Mouse (Mus musculus) adrenal gland, adult 8-10 months (tissue): Measurements from ENCODE around the gene Ms4a6d. TPM values are rescaled to one million over a fixed set of nuclear protein-coding genes. Genes with fewer than 3 reads are reported as not detected.
"Not testable (repeated sequence)": the region's sequence is repeated elsewhere in the genome, so short reads cannot be mapped to it uniquely, and the experiment has no call there.

Source experiments
- DNase-seq: peaks from one replicate; pipeline ENCODE4 v3.0.0; 2022
- total RNA-seq, 4 experiments: library from RNA; stranded (reverse); gene quantifications; 2 replicates each; pipeline ENCODE4 v1.2.4; 2022

Ms4a6d gene
- 10 to 100 TPM in 1 of 4 experiments, 1 to 10 TPM in 3; 6.9 to 10.1 (median 8.8) TPM for total RNA-seq

DNA sequence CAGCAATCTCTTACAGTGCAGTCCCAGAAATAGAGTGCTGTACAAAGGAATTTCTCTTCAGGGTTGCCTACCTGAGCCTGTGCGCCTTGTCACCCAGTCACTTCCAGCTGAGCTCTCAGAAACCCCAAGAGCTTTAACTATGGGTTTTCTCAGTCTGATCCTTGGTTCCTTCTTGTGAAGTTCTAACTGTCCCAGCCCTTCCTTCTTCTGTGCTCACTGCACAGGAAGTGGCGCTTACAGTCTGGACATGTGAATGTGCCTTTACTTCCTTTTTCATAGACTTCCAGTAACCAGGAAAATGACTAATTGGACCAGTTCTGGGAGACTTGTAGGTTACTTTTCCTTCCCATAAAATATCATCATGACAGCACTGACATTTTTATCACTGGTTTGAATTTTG, at the start of gene Ms4a6d:
Gene Ms4a6d, minus strand, starts transcription at position 247 of the 400 bp plus-strand sequence.
- DNase-seq: no peak

DNA sequence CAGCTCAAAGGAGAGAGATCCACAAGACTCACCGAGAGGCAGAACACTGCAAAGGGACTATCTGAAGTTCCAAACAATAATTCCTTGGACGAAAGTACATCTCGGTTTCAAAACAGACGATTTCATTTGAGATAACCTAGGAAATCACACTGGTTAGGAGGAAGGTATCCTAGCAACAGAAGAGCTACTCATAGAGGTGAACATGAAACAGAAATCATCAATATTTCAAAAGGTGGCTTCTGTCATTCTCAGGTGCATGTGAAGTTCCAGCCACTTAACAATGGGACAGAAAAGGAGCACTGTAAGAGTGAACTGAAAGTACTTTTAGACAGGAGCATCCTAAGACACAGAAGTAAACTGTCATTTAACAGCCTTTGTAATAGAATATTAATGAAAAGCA, 44.9 kb upstream of the Ms4a6d start:
- no peak for DNase-seq

DNA sequence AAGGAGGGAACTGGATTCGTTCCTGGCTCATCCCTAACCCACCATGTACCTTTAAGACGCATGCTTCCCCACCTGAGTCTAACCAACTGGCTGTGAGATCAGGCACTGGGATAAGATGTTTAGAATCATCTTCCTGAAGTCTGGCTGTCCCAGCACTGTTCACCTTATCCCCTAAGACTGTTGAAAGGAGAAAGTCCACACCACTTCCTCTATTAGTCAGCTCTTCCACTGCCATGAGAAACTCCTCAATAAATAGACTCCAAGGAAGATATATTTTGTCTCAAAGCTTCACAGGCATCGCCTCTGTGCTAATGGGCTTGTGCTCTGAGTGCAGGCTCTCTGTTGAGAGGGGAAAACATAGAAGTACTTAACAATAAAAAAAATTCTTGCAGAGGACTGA, 41.5 kb upstream of the Ms4a6d start:
- no peak for DNase-seq

DNA sequence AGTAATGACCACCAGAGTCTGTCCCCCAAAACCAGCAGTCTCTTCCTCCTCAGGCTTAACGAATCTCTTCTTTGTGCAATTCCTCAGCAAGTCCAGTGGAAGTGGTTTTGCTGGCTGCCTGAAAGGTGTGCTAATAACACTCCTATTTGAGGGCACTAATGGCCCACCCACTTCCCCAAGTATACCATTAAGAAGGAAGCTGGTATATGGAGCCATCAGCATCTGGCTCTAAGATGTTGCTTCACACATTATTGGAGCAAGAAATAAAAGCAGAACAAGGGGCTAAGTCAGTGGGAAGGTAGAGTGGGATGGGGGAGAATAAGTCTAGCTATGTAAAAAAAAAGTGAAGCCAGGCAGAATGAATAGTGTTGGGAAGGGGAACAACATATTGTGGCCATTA, 36.1 kb upstream of the Ms4a6d start, which contains the start of gene Ms4a3:
Gene Ms4a3, minus strand, starts transcription at position 120 of the 400 bp plus-strand sequence.
- no peak for DNase-seq

DNA sequence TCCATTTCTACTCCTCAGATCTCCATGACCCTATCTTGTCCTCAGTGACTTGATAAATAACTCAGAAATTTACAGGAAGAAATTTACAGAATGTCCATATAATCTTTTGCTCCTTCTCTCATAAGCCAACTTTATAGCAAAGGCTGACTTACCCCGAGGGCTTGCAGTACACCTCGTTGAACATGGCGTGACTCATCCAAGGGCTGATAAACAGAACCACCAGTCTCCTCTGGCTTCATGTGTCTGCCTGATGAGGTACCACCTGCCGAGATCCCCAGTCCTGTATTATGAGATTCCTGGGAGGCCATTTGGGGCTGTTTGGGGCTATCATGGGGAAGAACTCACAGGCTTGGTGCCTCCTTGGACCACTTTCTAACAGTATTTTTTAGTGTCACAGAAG, 34.4 kb upstream of the Ms4a6d start:
- DNase-seq: no peak

DNA sequence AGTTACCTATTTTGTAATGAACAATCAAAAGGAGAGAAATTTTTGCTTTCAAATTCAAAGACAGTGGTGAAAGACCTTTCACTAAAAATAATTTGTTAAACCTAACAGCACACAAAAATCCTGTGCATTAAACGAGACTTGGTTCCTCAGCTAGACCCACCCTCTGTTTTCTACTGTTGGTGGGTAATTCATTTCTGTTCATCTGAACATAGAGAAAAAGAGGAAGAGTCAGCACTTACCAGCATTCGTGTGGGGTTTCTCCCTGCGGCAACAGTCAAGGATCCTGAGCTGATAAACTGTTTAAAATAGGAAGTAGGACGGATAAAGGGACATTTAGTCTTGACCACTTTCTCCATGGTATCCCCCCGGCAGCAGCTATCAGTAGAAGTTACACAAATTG, 30.9 kb upstream of the Ms4a6d start:
- DNase-seq: no peak

DNA sequence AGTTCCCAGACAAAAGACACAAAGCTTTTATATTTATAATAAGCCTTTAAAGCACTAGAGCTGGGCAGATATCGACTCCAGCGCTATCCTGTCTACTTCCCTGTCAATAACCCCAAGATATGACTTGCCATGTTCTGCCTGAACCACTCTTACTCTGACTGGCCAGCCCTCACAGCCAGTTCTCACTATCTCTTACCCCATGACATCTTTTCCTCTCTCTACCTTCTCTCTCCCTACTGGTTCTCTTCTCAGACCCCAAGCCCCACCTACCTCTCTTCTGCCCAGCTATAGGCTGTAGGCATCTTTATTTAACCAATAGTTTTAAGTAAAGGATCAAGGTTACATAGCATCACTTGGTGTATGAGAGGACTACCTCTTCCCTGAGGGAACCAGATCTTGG, 29.7 kb upstream of the Ms4a6d start:
- no peak for DNase-seq

DNA sequence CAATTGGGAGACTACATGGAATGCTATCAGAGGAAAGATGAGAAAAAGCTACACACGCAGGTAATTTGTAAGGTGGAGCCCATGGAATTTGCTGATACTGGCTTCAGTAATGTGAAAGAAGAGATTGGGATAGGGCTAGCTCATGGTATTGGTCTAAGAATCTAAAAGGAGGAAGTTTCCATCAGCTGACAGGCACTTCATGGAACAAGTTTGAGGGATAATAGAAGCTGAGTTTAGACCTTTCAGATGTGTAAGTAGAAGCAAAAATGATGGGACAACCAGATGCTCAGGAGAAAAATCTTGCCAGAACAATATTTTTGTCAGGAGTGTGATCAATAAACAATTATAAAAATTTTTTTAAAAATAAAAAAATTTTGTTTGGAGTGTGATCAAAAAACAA, 29.1 kb upstream of the Ms4a6d start:
- DNase-seq: no peak

DNA sequence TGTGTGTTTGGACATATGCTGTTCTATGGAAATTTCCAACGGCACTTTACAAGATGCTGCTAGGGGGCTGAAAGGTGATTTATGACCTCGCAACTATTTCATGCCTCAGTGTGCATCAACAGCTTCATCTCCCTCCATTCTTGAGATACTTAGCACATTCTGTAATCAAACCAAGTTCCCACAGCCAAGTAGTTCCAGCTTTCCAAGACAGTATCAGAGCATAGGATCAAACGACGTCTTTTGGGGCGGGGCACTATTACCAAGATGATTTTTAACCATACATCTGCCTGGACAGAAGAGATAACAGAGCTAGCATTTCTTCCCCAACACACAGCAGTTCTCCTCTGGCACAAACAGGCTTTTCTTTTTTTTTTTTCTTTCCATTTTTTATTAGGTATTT, 20.6 kb upstream of the Ms4a6d start:
- DNase-seq: no peak

DNA sequence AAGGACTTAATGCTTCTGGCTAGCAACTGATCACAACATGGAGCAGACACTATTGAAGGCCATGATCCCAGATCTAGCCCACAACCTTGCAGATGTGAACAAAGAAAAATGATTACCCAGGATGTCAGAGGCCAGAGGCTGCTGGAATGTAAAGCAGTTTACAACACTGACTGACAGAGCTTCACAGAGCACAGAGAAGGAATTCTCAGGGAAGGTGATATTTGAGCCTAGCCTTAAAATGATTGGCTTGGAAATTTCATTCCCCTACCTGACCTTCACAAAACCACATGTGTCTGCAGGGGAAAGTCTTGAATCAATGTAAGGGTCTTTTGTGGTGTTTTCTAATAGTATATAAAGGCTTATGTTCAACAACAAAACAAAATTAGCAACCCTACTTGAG, 20.2 kb upstream of the Ms4a6d start:
- no peak for DNase-seq

DNA sequence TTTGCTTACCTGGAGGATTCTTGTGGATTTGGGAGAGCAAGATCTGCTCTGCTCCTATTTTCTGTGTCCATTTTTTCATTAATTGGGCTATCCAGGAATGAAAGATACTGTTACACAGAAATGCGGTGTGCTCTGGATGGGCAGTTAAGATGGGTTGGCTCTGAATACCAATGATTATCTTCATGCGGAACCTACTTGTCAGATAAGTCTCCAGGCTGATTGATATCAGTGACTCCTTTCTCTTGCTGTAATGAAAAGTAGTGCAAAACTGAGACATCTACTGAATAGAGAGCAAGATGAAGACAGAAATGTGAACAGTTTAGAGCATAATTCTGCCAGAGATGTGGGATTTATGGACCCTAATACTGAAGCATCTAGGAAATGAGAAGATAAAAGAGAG, 18.9 kb upstream of the Ms4a6d start, which contains the start of gene Ms4a2:
Gene Ms4a2, minus strand, starts transcription at position 169 of the 400 bp plus-strand sequence.
- DNase-seq: no peak

DNA sequence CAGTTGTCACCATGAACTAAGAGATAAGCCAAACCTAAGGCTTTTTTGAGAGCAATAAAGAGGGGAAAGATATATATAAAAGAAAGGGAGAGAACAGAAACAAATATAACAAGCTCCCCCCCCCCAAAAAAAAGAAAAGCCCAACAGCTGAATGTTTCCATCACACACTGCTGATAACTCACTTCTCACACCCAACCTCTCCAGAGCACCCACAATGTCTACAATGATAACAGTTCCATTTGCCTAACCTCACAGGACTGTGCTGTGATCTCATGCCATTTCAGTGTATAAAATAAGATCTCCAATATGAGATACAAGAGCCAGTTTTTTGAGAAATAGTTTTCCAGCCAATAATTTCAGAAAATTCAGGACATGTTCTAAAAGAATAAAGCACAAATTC, 13.3 kb upstream of the Ms4a6d start:
- no peak for DNase-seq

DNA sequence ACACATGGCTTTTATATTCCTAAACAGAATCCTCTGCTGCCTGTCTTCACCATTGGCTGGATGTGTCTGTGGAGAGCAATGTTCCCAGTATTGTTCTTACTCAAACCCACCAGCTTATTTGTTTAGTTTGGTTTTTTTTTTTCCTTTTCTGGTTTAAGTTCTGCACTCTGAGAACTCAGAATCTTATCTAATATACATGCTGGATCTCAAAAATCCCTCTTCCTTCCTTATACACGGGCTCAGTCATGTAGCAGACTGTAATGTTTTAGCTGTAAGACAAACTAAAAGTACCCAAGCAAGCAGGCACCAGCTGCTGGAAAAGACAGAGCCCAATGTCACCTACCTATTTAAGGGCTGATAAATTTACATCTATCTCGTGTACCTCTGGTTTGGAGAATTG, 10.2 kb upstream of the Ms4a6d start:
- DNase-seq: no peak

DNA sequence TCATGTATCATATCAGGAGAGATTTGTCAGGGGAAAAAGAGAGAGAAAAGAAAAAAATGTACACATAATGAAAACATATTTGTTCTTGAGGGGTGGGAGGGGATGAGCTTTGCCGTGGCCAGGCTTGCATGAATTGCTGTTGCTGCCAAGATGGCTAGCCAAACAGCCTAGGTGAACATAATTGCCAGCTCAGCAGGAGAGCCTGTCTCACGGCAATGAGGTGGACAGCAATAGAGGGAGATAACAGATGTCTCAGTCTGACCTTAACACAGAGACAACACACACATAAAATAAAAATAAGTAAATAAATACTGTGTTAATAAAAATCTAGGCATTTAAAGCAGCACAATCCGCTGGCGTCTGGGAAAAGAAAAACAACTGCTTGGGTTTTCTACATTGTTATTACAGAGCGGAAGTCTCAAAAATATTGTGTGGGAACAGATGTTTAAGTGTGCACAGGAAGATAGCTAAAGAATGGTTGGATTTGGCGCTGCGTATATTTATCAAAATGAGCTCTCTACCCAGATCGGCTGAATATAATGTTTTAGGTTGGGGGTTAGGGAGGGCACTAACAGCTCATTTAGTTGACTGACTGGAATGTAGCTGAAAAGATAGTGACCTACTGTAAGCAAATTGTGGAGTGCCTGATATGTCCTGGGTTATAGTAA, 9.3 kb upstream of the Ms4a6d start:
- no peak for DNase-seq

DNA sequence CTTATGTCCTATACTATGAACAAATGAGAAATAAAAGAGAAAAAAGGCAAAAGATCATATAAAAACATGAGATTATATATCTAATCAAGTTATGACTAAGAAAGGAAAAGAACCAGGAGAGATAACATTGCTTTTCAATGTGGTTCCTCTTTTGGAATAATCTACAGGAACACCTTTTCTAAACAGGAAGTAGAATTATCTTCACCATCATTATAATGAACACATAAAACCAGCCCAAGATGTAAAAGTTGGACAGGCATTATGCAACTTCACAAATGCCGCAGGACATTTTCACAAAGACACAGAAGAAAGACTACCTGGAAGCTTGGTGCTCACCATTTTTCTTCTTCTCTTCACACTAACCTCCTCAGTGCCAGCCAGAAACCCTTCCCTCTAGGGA, 8.4 kb upstream of the Ms4a6d start:
- DNase-seq: no peak

DNA sequence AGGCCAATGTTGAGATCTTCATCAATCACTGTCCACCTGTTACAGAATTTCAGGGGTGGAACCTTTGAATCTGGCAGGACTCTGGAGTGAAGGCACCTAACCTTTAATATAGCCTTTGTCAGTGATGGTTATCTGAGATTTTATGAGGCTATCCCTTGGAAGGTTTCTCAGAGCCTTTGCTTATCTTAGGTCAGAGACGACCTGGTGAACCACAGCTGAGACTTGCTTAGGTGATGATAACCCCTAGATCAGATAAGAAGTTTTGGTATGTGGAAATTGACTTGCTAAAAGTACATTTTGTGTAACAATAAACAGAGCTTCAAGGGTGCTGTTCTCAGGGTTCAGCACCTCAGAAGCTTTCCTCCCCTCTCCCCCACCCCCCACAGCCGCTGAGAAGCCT, 7.6 kb upstream of the Ms4a6d start:
- DNase-seq: no peak

DNA sequence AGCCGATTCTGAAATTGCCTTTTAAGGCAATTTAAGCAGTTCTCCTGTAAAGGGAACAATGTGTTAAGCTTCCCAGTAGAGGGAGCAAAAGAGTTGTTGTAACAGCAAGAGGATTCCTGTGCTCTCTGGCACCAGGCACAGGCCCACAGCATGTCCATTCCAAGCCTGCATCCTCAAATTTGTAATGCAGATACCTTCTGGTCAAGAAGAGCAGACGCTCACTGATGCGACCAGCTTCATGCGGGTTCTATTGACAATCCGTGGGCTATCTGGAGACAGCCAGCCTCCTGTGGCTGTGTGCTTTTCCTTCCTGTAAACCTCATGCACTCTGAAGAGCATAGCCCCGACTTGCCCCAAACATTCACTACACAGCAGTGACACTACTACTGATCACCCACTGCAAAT, 6.9 kb upstream of the Ms4a6d start:
- no peak for DNase-seq

DNA sequence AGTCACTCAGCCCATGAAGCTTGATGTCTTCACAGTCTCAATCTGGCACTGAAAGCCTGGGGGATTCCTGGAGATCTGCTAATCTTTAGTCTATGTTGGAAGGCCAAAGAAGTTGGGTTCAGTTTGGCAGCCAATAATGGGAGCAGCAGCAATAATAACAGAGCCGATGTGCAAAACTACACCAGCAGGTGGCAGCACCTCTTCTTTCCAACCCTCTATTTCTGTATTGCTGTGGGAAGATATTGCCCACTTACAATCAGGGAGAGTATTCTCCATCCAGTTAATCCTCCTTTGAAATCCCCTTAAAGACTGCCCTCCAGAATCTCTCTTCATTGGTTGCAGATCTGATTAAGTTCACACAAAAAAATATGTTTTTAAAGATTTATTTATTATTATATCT, 3.5 kb upstream of the Ms4a6d start:
- no peak for DNase-seq

DNA sequence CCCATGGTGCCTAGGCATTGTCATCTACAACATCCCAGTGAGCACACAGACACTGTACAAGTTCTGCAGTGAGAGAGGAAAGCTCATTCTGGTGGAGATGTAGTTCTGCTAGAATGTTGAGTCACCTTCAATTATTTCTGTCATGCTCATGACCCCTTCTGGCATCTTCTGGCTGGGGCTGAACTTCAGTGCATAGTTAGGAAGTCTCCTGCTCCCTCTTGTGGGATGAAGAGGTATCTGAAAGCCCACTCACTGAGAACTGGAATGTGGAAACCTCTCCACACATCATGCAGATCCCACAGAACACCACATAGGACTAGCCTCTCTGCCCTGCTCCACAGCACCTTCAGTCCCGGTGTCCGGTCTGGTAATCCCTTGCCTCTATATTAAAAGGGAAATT, 2.6 kb downstream of the Ms4a6d start:
- no peak for DNase-seq

DNA sequence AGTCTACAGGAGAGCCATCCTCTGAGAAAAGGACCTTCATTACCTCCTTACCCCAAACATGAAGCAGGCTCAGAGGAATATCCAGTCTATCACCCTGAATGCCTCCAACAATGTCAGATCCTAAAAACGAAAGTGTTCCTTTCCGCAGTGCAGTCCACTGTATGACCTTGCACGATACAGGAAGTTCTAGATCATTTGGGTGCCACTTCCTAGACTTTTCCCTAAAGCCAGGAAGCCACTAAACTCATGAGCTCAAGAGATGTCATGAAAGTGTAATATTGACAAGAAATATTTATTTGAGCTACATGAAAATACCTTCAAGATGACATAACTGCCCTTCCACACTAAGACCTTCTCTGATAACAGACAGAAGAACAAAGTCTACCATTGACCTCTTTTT, 3.3 kb downstream of the Ms4a6d start:
- DNase-seq: no peak

DNA sequence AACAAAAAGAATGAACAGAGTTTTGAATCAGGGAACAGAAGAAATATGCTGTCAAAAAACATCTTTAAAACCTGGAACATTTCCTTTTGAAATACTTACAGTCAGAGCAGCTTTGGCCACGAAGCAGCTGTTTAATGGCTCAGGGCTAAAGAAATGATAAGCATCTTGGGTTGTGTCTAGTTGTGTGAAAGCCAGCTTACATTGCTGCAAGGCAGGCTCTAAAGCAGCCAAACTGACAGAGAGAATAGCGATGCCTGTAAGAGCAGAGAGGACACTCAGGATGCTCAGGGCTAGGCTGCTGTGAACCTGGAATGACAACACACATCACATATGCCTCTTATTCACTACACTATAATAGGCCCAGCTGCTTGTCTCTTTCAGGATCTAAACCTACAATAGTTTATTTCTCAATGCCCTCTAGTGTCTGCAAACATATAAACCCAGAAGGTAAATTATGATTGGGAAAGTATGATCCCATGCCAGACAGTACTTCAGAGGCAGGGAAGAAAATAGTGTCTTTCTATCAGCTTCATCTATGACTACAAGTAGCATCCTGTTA, 14.7 kb downstream of the Ms4a6d start:
- DNase-seq: no peak

DNA sequence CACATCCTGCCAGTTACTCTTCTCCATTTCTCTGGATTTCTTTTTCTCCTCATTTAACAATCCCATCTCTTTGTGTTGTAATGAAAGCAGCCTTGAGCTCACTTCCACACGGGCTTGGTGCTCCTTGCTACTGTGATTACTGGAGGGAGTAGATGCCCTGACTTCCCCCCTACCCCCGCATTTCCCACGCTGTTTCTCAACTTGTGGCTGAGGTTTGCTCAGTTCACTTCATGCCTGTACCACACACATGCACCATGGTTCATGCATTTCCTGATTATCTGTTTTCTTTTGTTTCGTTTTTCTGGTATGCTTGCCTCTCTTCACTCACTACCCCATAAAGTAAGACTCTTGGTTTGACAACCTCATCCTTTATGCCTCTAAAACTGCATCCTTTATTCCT, 15.4 kb downstream of the Ms4a6d start:
- no peak for DNase-seq

DNA sequence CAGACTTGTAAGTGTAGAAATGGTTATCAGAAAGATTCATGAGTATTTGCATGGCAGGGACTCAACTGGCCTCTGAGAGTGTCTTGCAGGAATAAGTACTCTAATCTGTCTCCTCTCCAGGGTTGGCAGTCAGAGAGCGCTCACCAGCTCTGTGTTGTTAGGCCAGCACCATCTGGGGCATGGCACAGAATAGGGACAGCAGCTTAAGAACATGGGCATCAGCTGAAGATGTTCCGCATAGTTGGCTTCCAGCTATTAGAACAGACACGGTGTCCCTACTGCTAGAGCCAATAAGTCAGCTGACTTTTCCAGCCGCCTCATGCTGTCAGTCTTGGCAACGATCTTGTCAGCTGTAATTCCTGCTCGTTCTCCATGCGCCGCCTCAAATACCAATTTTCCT, 29.7 kb downstream of the Ms4a6d start:
- no peak for DNase-seq

DNA sequence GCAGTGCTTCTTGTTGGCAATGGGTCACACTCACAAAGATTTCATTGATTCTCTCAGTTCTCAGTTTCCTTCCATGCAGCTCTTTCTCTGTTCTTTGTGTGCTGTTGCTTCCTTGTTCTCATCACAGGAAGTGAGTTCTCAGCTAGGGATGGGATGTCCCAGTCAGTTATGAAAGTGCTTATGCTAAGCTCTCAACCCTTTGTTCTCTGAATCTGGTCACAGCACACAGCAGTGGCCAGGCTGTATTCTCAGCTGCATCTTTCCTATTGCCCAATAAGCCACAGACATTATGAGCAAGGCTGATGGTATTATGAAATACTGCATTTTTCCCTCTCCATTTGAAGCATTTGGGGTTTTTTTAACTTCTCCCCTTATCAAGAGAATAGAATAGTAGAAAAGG, 45.1 kb downstream of the Ms4a6d start:
- not testable (repeated sequence) for DNase-seq

DNA sequence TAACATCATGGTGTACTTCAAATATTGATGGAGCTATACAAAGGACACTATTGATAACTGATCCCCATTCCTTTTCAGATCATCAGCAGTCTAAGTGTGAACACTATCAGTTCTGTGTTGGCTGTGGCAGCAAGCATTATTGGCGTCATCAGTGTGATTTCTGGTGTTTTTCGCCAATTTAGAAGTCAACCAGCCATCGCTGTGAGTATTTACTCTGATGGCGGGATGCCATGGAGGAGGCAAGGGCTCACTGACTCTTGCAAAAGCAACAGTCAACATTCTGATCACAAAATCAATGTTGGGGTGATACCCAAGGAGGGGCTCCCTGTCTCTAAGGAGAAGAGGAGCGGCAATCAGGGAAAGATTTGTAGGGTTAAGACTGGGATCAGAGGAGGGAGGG, 49.9 kb downstream of the Ms4a6d start:
- no peak for DNase-seq
